Mouse (Mus musculus) bone marrow, adult 2 months (tissue): Measurements from ENCODE around the gene Ocm. TPM values are rescaled to one million over a fixed set of nuclear protein-coding genes. Genes with fewer than 3 reads are reported as not detected.
"Not testable (repeated sequence)": the region's sequence is repeated elsewhere in the genome, so short reads cannot be mapped to it uniquely, and the experiment has no call there.

ENCODE experiments used
- H3K27ac ChIP-seq: fragments of 200-500 bp; 2 replicates; pipeline ENCODE4 v1.5.1; 2012; ENCODE audit warnings: low read depth, mild to moderate bottlenecking, control low read depth, inconsistent platforms, low read length; ENCODE audit not compliant: control insufficient read depth, poor library complexity, insufficient read depth
- H3K4me1 ChIP-seq: fragments of 200-500 bp; 2 replicates; pipeline ENCODE4 v1.6.1; 2011; ENCODE audit warnings: low read length; ENCODE audit not compliant: control insufficient read depth, insufficient read depth
- H3K4me3 ChIP-seq: fragments of 200-500 bp; replicated peaks from 2 replicates; pipeline ENCODE3; 2011; ENCODE audit warnings: mild to moderate bottlenecking, low read depth, low read length, control low read depth; ENCODE audit not compliant: control insufficient read depth
- CTCF ChIP-seq: fragments of 200-500 bp; IDR thresholded peaks from 2 replicates; pipeline ENCODE4 v1.5.1; 2011; ENCODE audit warnings: low read length, control low read depth; ENCODE audit not compliant: control insufficient read depth, insufficient read depth
- POLR2A ChIP-seq: fragments of 200-500 bp; IDR thresholded peaks from 2 replicates; pipeline ENCODE4 v1.6.1; 2011; ENCODE audit warnings: low read depth, mild to moderate bottlenecking, control low read depth, low read length, borderline replicate concordance; ENCODE audit not compliant: control insufficient read depth
- WGBS: fragments of 180-500 bp; shearing (Covaris S2); methylation state at CpG from one replicate; pipeline ENCODE4 v1.1.7; 2018; 5-methylcytosine and 5-hydroxymethylcytosine counted together
- polyA plus RNA-seq: library from polyadenylated mRNA; stranded (reverse); fragments of >200 nt; gene quantifications from 2 replicates; pipeline ENCODE4 v1.2.4, GENCODE M21; 2011; ENCODE audit warnings: low replicate concordance; ENCODE audit not compliant: missing spikeins, insufficient read depth, insufficient read length

Ocm gene
- polyA plus RNA-seq, 1 experiment: not detected

DNA sequence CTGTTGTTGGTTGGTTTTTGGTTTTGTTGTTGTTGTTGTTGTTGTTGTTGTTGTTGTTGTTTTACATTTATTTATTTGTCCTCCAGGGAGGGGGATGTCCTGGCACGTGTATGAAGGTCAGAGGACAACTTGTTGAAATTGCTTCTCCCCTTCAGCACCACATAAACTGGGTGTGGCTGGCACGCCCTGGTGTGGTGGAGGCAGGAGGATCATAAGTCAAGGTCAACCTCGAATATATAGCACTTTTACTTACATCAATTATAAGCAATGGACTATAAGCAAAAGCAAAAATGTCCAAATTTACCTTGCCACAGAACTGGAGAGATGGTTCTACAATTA, 11.2 kb downstream of the Ocm start:
- Histone ChIP-seq H3K27ac (no peak overlapping the region), H3K4me3 (peak overlapping the region; percentile 38), H3K4me1 (peaks cover 1% of the 10 kb centered on the region; the same call in 1 of the 2 replicates)
- TF ChIP-seq POLR2A (no peak), CTCF (no peak)
- 58% methylated on average over 3 of the region's 3 CpGs for WGBS

DNA sequence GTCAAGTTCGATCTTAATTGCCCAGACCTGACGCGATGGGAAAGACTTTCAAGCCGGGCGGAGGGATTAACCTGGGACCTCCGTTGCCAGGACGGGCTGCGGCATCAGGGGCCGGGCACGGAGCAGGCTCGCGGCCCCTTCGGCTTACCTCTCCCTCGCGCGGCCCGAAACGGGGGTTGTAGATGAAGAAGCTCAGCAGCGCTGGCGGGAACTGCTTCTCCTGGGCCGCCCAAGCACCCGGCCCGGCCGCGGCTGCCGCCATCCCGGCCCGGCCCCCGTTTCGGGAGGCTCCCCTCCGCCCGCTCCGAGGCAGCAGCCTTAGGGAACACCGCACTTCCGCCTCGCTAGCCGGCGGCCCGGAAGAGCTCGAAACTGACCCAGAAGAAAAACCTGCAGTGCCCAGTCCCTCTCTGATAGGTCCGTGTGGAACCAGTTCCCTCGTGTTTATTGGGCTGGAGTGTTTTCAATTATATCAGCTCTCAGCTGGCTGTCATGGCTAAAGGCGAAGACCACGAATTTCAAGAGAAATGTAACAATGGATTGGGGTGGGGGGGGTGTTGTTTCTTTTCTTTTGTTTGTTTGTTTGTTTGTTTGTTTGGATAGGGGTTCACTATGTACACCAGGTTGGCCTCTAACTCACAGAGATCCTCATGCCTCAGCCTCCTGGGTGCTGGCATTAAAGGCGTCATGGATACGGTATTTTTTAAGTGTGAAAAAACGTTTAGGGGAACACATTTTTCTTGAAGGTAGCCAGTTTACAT, 11.7 kb downstream of the Ocm start, which contains the start of gene Ccz1:
TSS of gene Ccz1 (minus strand) at position 327 of the 761 bp plus-strand sequence.
- TF ChIP-seq POLR2A: peak; percentile 69; the same call in 1 of the 2 replicates
- TF ChIP-seq CTCF: no peak
- Histone ChIP-seq H3K4me3 (peak within 1 kb of the TSS; percentile 97), H3K27ac (peak within 1 kb of the TSS; percentile 84), H3K4me1 (peaks cover 1% of the 10 kb centered on the region; the same call in 1 of the 2 replicates)
- WGBS: 3% methylated on average over 47 of the region's 47 CpGs

DNA sequence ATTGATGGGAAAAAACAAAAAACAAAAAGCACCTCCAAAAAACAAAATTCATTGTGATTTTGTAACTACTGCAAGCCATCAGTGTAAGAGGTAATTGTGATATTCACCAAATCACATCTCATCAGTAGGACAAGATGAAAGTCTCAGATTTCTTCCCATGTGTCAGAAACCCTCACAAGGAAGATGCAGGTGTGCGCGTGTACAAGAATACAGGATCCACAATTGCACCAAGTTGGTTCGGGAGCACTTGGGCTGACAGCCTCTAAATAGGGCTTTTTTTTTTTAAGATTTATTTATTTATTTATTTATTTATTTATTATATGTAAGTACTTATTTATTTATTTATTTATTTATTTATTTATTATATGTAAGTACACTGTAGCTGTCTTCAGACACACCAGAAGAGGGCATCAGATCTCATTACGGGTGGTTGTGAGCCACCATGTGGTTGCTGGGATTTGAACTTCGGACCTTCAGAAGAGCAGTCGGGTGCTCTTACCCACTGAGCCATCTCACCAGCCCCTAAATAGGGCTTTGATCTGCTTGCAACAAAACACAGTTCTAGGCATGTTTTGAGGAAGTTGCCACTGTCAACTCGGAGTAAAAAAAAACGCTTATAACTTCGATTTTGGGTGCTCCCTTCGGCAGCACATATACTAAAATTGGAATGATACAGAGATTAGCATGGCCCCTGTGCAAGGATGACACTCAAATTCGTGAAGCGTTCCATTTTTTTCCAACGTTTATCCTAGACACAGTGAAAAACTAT, 12.9 kb downstream of the Ocm start:
- H3K4me3 ChIP-seq: peak overlapping the region; percentile 14
- not testable (repeated sequence) for H3K27ac ChIP-seq, H3K4me1 ChIP-seq
- 33% methylated on average over 13 of the region's 13 CpGs for WGBS

DNA sequence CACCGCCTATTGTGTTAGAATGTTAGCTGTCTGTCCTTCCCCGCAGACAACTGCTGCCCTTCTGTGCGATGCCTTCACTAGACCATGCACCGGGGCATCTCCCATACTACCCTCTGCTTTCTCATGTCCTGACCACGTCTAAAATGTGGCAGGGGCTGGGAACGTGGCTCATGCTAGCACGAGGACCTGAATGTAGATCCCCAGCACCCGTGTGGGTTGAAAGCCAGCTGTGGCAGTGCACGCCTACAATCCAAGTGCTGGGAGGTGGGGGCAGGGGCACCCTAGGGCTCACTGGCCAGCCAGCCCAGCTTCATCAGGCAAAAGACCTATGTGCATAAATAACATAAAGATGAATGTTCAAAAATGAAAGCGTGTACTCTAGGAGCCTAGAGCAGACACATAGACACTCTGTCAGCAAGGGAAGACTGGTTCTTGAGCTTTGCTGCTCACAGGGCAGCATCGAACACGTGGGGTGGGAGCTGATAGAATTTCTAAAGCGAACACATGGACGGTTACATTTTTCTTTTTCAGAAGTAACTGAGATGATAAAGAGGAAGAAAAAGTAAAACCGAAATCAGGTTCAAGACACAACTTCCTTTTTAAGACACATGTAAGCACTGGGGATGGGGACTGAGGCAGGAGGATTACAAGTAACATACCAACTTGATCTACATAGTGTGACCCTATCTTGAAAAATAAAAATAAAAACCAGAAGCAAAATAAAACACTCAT, 23.8 kb downstream of the Ocm start:
- Histone ChIP-seq H3K4me1 (peaks cover 3% of the 10 kb centered on the region; the same call in 1 of the 2 replicates), H3K4me3 (no peak overlapping the region), H3K27ac (peak overlapping the region; percentile 86)
- TF ChIP-seq CTCF (no peak), POLR2A (0 out of 2 replicates have a peak, but pooled peaks have one; percentile 16)
- 51% methylated on average over 15 of the region's 15 CpGs for WGBS

DNA sequence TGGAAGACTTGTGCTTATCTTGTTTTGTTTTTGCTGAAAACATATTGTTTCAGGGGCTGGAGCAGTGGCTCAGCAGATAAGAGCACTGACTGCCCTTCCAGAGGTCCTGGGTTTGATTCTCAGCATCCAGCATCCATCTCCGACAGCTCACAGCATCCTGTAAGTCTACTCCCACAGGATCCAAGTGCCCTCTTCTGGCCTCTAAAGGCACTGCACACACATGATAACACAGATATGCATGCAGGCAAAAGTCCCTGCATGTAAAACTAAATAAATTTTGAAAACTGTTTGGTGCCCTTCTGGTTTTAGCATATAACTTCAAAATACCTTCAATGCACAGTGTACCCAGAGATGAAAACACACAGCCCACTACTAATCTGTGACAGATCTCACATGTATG, 27.1 kb downstream of the Ocm start:
- no peak overlapping the region for H3K27ac ChIP-seq
- TF ChIP-seq CTCF (peak; percentile 20; the same call in 1 of the 2 replicates), POLR2A (no peak)
- no peak overlapping the region for H3K4me3 ChIP-seq
- 76% methylated on average over 1 of the region's 1 CpGs for WGBS
- H3K4me1 ChIP-seq: peaks cover 3% of the 10 kb centered on the region; the same call in 1 of the 2 replicates

DNA sequence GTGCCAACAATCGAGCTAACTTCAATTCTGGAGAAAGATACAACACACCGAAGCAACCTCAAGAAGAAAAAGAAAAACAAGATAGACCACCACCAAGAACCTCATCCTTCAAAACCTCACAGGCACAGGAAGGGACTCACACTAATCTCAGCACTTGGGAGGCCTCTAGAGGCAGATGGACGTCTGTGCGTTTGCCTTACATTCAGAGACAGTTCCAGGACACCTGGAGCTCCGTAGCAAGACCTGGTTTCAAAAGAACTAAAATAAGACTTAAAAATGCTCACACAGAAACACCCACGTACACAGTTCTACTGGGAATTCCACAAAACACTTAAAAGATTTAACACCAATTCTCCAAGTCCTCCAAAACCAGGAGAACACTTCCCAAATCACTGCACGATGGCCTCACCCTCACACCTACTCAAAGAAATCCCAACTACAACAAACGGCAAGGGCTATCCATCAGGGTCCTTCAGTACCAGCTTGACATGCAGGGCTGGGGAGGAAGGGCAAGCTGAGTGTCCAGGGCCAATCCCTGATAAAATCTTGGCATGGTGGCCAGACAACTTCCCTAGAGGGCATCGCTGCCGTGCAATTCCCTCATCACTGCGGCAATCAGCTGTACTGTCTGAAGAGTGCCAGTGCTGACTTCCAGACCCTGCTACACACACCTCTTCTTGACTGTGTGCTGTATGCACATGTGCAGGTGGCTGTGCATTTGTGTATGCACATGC, 31.7 kb downstream of the Ocm start:
- no peak overlapping the region for H3K4me3 ChIP-seq
- TF ChIP-seq POLR2A (no peak), CTCF (no peak)
- H3K27ac ChIP-seq: no peak overlapping the region
- H3K4me1 ChIP-seq: no peaks in the 10 kb centered on the region
- WGBS: 82% methylated on average over 11 of the region's 11 CpGs

DNA sequence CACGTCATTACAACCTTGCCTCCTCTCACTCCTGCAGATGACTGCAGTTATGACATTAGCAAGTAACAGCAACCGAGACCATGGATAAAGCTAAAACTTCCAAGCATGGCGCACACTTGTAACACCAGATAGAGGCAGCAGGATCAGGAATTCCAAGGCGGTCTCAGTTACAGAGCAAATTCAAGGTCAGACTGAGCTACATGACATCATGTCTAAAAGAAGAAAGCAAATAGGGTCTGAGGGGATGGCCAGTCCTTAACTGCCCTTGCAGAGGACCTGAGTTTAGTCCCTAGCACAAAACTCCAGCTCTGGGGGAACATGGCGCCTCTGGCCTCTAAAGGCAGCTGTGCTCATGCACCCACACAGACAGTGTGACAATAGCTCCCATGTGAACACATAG, 32.6 kb downstream of the Ocm start:
- 92% methylated on average over 5 of the region's 5 CpGs for WGBS
- Histone ChIP-seq H3K27ac (no peak overlapping the region), H3K4me1 (no peaks in the 10 kb centered on the region), H3K4me3 (no peak overlapping the region)
- TF ChIP-seq POLR2A: no peak
- no peak for TF ChIP-seq CTCF

DNA sequence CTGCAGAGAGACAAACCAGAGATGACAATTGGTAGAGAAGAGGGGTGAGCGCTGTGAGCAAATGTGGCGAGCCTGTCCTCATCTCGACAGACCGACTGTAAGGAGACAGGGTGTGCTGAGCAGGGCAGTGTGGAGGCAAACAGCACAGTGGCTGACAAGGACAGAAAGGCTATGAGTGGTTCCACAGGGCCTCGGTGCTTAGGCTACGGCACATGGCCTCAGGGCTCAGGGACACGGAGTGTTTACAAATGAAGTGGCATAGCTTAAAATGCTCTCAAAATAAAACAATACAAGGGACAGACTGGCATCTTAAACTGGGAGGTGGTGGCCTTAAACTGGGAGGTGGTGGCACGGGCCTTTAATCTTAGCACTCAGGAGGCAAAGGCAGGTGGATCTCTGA, 33.2 kb downstream of the Ocm start:
- H3K27ac ChIP-seq: no peak overlapping the region
- no peaks in the 10 kb centered on the region for H3K4me1 ChIP-seq
- no peak for TF ChIP-seq CTCF
- TF ChIP-seq POLR2A: no peak
- 94% methylated on average over 8 of the region's 8 CpGs for WGBS
- no peak overlapping the region for H3K4me3 ChIP-seq
